Mouse (Mus musculus) stomach, postnatal 0 days (tissue): ENCODE measurements at regions not wholly inside any gene's neighbourhood (a gene's known extent, or its start where the extent isn't known, plus 50 kb on each side); places are given as distances from the start of the nearest gene placed in this dataset.

ENCODE experiments used
- CTCF ChIP-seq: IDR thresholded peaks from 2 replicates; pipeline ENCODE4 v1.5.1; 2016; ENCODE audit warnings: antibody characterized with exemption, low read depth, mild to moderate bottlenecking, moderate library complexity
- EP300 ChIP-seq: optimal IDR thresholded peaks from 2 replicates; pipeline ENCODE3; 2016; ENCODE audit warnings: antibody characterized with exemption

- TF ChIP-seq CTCF (no peak), EP300 (no peak)
Observed at GRCm38 (mm10) chr2:84187456-84187855, 197.1 kb downstream of the Gm13691 start.
